9 mouse cellular contexts compared by ENCODE assay signal in genomic region chr7:113607928-113608327, GRCm38 (mm10).
DNase-seq lines count a peak whose midpoint lies in the region; ATAC-seq and TF ChIP-seq lines count a peak whose summit lies in the region.
"Had no signal": no experiment of that assay in that cellular context is flagged by ENCODE, and none has a peak within 500 bp of the region (broad histone marks: within the 10 kb centered on the region; RNA-seq: fewer than 3 reads in every experiment).

No protein-coding gene starts in this region.

- no peak overlapping the region for H3K27ac ChIP-seq in embryonic fibroblast, embryonic 13.5 days (ENCODE audit: insufficient read depth, low read length)
- H3K27ac ChIP-seq in layer of hippocampus, adult 2 months = peak overlapping the region; percentile 67
- no peak overlapping the region for H3K27ac ChIP-seq in neural tube, embryonic 11.5 days (ENCODE audit: low read depth, low read length)
- H3K27ac ChIP-seq: embryonic facial prominence, embryonic 15.5 days had no signal

- TF ChIP-seq POLR2A in embryonic fibroblast, embryonic 13.5 days (IDR thresholded peaks at IDR 0.05; ENCODE audit: low read depth, low read length) = no peak

- H3K27me3 ChIP-seq in neural tube, embryonic 11.5 days (ENCODE audit: control insufficient read depth, insufficient read depth, low read length) = no peaks in the 10 kb centered on the region
- H3K27me3 ChIP-seq: embryonic facial prominence, embryonic 15.5 days had no signal

- no peak for ATAC-seq in neural tube, embryonic 11.5 days (ENCODE audit: insufficient read depth, low FRiP score, low TSS enrichment)

- 0 out of 2 replicates have a peak, but pooled peaks have one; percentile 18 for TF ChIP-seq CTCF in embryonic fibroblast, embryonic 13.5 days (IDR thresholded peaks at IDR 0.05; ENCODE audit: borderline replicate concordance, insufficient read depth, low read length)
- TF ChIP-seq CTCF in layer of hippocampus, adult 2 months (conservative IDR thresholded peaks at IDR 0.05) = peak; percentile 77

- peak; percentile 75 for DNase-seq in heart, adult 11 months
- no peak for DNase-seq in heart, adult 9 months (ENCODE audit: low spot score in 2 of 2)
- peak; percentile 45 for DNase-seq in R1 (ENCODE audit: low read depth, low spot score)
- peak; percentile 80 to 87 for DNase-seq in layer of hippocampus, adult 2 months (ENCODE audit: low spot score in 2 of 2)
- DNase-seq in neural tube, embryonic 11.5 days (ENCODE audit: low spot score) = peak; percentile 33
- no peak for DNase-seq in gastrocnemius, postnatal 10 days
- no peak for DNase-seq in adrenal gland, postnatal 36 days

- H3K36me3 ChIP-seq in neural tube, embryonic 11.5 days (ENCODE audit: control insufficient read depth, insufficient read depth, low read length) = no peaks in the 10 kb centered on the region
- H3K36me3 ChIP-seq: embryonic facial prominence, embryonic 15.5 days had no signal

- no peaks in the 10 kb centered on the region for H3K4me1 ChIP-seq in embryonic fibroblast, embryonic 13.5 days (ENCODE audit: control insufficient read depth, insufficient read depth, low read length)
- no peaks in the 10 kb centered on the region for H3K4me1 ChIP-seq in neural tube, embryonic 11.5 days (ENCODE audit: control insufficient read depth, insufficient read depth, low read length)

- H3K9ac ChIP-seq in neural tube, embryonic 11.5 days (ENCODE audit: low read length) = no peak overlapping the region
- H3K9ac ChIP-seq: embryonic facial prominence, embryonic 15.5 days had no signal

- no peaks in the 10 kb centered on the region for H3K9me3 ChIP-seq in neural tube, embryonic 11.5 days (ENCODE audit: control insufficient read depth, low read length)
- H3K9me3 ChIP-seq: embryonic facial prominence, embryonic 15.5 days had no signal

- H3K4me3 ChIP-seq in embryonic fibroblast, embryonic 13.5 days (ENCODE audit: insufficient read depth, low read length) = no peak overlapping the region
- H3K4me3 ChIP-seq in layer of hippocampus, adult 2 months = no peak overlapping the region
- H3K4me3 ChIP-seq in neural tube, embryonic 11.5 days (ENCODE audit: low read depth, low read length) = no peak overlapping the region
- H3K4me3 ChIP-seq: embryonic facial prominence, embryonic 15.5 days had no signal

- 41% methylated on average over 8 of the region's 9 CpGs for WGBS in neural tube, embryonic 11.5 days

- no peak overlapping the region for H3K4me2 ChIP-seq in neural tube, embryonic 11.5 days (ENCODE audit: low read depth)
- H3K4me2 ChIP-seq: embryonic facial prominence, embryonic 15.5 days had no signal

Comparison
In these comparisons a context has a peak if more than half of its experiments do, and no peak if none do; other contexts are left out.
1. DNase-seq: peak in heart, adult 11 months (single experiment), R1 (single experiment), layer of hippocampus, adult 2 months (2 of 2) and neural tube, embryonic 11.5 days (single experiment); none in heart, adult 9 months (0 of 2), gastrocnemius, postnatal 10 days (single experiment) and adrenal gland, postnatal 36 days (0 of 2).